Mouse (Mus musculus): ENCODE measurements around the gene Kctd7.

Gene Kctd7

DNA sequence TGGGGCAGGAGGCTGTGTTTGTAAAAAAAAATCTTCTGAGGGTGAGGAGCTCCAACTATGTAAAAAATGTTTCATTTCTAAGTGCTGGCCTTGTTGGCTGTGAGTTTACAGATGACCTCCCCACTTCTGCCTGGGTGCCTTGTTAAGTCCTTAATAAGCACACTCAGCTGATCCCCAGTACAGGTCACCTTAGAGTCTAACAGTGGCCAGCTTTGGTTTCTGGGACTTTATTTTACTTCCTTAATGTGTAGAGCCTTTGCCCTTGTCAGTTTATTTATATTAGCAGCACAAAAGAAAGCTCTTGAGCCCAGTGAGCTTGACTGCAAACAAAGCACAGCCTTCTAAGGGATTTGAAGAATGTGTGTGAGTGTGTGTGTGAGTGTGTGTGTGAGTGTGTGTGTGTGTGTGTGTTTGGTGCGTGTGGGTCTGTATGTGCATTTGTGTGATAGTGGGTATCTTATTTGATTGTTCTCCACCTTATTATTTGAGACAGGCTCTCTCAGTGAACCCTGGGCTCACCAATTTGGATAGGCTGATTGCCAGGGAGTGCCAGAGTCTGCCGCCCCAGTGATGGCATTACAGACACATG, 47.8 kb downstream of the Kctd7 start:
- DNase-seq (ENCODE audit: low spot score), result no peak

DNA sequence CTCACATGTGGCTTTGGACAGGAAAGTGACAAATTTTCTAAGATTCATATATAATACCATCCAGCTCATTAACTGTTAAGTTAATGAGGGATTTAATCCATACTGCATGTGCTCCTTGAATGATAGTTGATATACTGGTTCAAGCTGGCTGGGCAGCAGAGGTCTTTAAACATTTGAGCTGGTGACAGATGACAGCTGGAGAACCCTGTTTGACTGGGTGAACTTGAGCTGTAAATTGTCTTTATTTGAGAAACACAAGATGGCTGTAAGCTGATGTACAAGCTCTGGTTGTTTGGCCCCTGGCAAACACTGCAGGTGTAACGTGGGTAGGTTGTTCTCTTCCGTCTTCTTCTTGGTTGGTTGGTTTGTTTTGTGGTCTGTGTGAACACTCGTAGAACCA, 49.1 kb downstream of the Kctd7 start:
- no peak for DNase-seq (ENCODE audit: low spot score)

GRCm38 (mm10) chr5:130196307-130196706, 51.6 kb downstream of the Kctd7 start:
- DNase-seq (ENCODE audit: low spot score), result no peak

DNA sequence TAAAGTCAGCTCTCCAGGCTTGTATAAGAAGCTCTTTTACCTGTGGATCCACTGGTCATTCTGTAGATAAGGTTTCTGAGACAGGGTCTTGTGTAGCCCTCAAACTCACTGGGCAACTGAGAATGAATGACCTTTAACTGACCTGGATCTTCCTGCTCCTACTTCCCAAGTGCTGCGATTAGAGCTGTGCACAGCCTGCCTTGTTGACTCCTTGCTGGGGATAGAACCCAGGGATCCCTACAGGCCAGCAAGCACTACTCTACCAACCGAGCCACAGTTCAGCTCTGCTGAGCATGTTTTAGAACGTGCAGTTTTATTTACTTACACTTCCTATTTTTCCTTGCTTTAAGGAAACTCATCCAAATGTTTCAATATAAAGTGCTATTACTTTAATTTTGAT, 52.8 kb downstream of the Kctd7 start:
- no peak for DNase-seq (ENCODE audit: low spot score)

GRCm38 (mm10) chr5:130197981-130198380, 53.3 kb downstream of the Kctd7 start:
- no peak for DNase-seq (ENCODE audit: low spot score)

GRCm38 (mm10) chr5:130200233-130201029, 55.8 kb downstream of the Kctd7 start:
- DNase-seq (ENCODE audit: low spot score), result no peak

- no peak for DNase-seq (ENCODE audit: low spot score)
Observed at GRCm38 (mm10) chr5:130203948-130204347, 59.3 kb downstream of the Kctd7 start.

GRCm38 (mm10) chr5:130204560-130204959, 59.9 kb downstream of the Kctd7 start:
- DNase-seq (ENCODE audit: low spot score), result no peak
